Mouse (Mus musculus): ENCODE measurements around the gene Arhgdib.

The Arhgdib gene

GRCm38 (mm10) chr6:136883961-136884360 is 57.7 kb downstream of the Arhgdib start:
- no peak for DNase-seq

- DNase-seq = peak; percentile 69 to 76
Measured at GRCm38 (mm10) chr6:136883431-136883915, 58.2 kb downstream of the Arhgdib start.

- DNase-seq = no peak
Measured at GRCm38 (mm10) chr6:136881678-136882077, 60.0 kb downstream of the Arhgdib start.

GRCm38 (mm10) chr6:136875670-136876069 is 66.0 kb downstream of the Arhgdib start, which contains the start of gene Mgp:
TSS of gene Mgp (minus strand) at chr6:136875823.
- peak; percentile 69 to 75 for DNase-seq

GRCm38 (mm10) chr6:136874599-136874998 is 67.1 kb downstream of the Arhgdib start:
- no peak for DNase-seq
